Mouse (Mus musculus) heart, postnatal 10 days (tissue): ENCODE data around the gene C77080. TPM values are rescaled to one million over a fixed set of nuclear protein-coding genes. Genes with fewer than 3 reads are reported as not detected.

Experiments used
- DNase-seq, 2 experiments: peaks; one replicate each; pipeline ENCODE4 v3.0.0; 2021
- intact Hi-C: fragments of 180-260 bp; cut with DNase I; formaldehyde crosslinking; loops from one replicate; pipeline ENCODE4 v1.15.1; 2025
- total RNA-seq, 2 experiments: library from RNA; stranded (reverse); gene quantifications; 2 replicates each; pipeline ENCODE4 v1.2.3; 2021

The C77080 gene
- total RNA-seq, 2 experiments from 2014 or later = 4.9 to 5.9 TPM

- DNase-seq = no peak
- intact Hi-C loops = loop anchor here (10.0 kb wide), 1 partner anchor 183 kb away; no protein-coding TSS in a partner anchor
Measured at GRCm38 (mm10) chr4:129271991-129272755, 11.0 kb upstream of the C77080 start.

DNA sequence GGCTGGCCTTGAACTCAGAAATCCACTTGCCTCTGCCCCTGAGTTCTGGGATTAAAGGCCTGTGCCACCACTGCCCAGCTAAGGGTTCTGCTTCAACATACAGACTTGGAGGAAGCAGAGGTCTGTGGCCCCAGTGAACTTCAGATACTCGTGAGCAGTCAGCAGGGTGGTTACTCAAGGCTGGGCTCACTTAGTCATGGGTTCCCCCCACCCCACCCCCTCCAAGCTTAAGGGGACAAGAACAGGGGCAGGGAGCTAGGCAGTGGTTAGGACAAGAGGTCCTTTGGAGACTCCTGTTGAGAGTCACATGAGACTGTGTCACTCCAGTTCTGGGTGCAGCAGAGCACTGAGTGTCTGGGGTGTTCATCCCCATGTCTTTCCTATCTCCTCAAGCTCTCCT is 7.5 kb upstream of the C77080 start:
- intact Hi-C loops = no loop called here

GRCm38 (mm10) chr4:129266821-129267220 is 5.6 kb upstream of the C77080 start:
- intact Hi-C loops = no loop called here
- no peak for DNase-seq

More for the DNA sequence above, 7.5 kb upstream of the C77080 start:
- no peak for DNase-seq

DNA sequence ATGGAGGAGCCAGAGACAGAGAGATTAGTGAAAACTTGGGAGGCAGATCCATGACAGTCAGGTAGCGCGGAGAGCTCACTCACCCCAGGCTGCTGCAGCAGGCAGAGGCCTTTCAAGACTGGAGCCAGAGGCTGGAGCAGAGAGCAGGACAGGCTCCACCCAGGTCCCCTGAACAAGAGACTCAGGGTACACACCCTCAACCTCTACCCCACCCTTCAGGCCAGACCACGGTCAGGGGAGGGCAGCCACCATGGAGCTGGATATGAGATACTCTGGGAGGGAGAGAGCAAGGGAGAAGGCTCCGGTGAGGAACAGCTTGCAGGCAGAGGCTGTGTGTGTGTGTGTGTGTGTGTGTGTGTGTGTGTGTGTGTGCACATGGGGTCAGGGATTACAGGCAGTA is 5.0 kb upstream of the C77080 start:
- intact Hi-C loops = no loop called here
- DNase-seq = no peak

GRCm38 (mm10) chr4:129263225-129264021 is 2.2 kb upstream of the C77080 start:
- DNase-seq = peak; percentile 62 to 65
- intact Hi-C loops = no loop called here

- DNase-seq = peak; percentile 74 to 80
- intact Hi-C loops = no loop called here
Measured at GRCm38 (mm10) chr4:129260678-129261077, 526 bp downstream of the C77080 start.

- DNase-seq = peak; percentile 57 to 64
- intact Hi-C loops = no loop called here
Measured at GRCm38 (mm10) chr4:129259101-129259500, 2.1 kb downstream of the C77080 start.

DNA sequence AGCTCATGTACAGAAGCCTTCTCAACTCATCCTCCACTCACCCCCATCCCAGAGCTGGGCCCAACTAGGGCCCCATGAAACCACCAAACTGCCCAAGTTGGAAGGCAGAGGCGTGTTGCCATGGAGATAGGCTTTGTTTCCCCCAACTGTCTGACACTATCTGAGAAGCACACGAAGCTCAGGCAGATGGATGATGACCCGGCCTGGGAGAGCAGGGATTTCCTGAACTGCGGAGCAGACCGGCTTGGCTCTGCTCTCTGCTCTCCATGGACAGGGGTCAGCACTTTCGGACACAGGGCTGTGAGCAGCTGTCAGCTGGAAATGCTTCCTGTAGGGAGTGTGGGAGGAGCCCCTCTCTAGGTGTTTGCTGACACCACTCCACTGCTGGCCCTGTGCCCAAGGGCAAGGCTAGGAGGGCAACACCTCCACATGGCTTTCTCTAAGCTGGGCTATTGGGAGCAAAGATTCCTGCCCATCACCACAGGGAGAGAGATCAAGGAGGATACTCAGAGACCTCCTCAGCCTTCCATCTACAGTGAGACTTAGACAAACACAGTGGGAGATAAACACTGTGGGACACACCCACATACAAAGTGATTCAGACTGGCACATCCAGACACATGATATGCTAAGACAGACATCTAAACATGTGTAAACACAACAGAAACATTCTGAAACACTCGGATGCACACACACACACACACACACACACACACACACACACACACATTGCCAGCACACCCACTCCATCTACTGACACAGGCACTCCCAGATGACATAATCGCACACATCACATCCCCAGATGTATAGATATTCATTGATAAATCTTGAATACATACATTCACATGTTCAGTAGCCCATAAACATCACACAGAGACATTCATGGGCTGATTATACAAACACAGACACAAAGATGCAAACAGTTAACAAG is 4.5 kb downstream of the C77080 start:
- intact Hi-C loops = no loop called here

GRCm38 (mm10) chr4:129254571-129254970 is 6.6 kb downstream of the C77080 start:
- no peak for DNase-seq
- intact Hi-C loops = no loop called here

More for the DNA sequence above, 4.5 kb downstream of the C77080 start:
- DNase-seq = peak; percentile 66 to 72

DNA sequence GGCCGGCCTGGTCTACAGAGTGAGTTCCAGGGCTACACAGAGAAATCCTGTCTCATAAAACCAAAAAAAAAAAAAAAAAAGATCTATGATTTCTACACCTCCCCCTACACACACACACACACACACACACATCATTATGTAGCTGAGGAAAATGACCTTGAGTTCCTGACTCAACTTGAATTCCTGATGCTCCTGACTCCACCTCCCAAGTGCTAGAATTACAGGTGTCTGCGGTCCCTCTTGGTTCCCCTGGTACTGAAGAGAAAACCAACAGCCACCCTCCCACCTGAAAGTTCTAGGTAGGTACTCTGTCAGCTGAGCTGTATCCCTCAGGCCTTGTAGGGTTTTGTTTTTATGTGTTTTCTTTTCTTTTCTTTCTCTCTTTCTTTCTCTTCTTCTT is 8.7 kb downstream of the C77080 start:
- intact Hi-C loops = no loop called here

DNA sequence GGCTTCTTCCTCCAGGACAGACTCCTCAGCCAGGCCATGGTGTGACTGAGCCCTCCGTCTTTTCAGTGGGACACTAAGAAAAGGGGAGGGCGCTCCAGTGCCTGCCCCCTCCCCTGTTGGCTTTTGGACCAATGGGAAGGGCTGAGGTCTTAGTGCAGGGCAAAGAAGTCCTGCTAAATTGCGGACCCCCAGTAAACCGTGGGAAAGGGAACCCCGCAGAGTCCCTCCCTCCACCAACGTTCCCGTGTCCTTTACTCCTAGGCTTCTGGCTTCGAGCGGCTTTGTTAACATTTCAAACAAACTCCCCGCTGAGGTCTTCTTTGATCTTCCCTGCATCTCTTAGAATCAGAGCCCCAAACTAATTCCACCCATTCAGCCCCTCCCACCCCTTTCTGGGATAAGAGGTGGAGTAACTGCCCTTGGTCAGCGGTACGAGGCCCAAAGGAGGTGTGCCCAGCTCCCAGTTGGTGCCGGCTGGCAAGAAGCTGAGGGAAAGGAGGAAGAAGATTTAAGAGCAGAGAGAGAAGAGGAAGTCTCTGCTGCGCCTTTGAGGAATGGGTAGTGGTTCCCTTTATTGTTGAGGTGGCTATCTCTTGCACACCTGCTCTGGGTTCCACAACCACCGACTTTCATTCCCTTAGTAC is 9.6 kb downstream of the C77080 start:
- intact Hi-C loops = no loop called here
- no peak for DNase-seq

More for the DNA sequence above, 8.7 kb downstream of the C77080 start:
- no peak for DNase-seq

DNA sequence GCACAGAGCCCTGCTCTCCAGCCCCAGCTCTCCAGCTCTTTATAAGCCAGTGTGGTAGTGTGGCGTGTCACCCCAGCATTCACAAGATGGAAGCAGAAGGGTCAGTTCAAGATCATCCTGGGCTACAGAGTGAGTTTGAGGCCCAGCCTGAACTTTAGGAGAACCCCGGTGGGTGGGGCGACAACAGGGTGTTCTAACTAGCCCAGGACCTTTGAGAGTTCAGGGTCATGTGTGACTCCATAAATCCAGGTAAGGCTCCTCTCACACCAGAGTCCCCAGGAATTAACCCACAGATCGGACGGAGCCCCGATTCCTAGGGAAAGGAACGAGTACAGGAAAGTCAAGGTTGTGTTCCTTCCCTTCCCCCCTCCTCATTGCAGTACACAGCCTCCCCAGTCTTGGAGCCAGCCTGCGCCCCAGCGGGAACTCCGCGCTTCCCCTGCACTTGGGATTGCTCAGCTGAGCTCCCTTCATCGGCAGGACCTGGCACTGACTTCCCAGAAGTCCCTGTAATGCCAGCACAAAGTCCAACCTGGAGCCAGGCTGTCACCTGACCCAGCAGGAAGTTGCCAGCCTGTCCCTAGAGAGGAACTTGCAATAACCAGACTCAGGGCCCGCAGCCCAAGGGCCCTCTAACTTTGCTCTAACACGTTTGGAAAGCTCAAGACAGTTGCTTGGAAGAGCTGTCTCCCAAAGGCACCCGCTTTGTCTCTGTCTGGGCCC is 10.3 kb downstream of the C77080 start:
- DNase-seq = peak in 1 of 2 experiments; percentile 55
- intact Hi-C loops = no loop called here

DNA sequence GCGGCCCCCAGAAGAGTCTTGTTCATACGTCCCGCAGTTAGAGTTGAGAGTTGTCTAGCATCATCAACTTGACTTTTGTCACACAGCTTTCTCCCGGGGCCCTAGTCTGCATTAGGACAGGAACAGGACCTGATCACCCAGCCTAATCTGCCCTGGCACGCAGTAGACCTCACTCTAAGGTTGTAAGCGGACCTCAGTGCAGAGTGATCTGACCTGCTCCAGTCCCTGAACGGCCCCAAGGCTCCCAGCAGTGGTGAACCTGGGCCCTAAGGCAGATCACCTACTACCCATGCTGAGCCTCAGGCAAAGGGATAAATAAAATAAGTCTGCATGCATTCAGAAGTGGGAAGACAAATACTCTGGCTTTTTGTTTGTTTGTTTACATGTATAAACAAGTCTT is 11.9 kb downstream of the C77080 start:
- no peak for DNase-seq
- intact Hi-C loops = no loop called here

GRCm38 (mm10) chr4:129248243-129248767 is 12.9 kb downstream of the C77080 start:
- intact Hi-C loops = no loop called here
- DNase-seq = no peak

DNA sequence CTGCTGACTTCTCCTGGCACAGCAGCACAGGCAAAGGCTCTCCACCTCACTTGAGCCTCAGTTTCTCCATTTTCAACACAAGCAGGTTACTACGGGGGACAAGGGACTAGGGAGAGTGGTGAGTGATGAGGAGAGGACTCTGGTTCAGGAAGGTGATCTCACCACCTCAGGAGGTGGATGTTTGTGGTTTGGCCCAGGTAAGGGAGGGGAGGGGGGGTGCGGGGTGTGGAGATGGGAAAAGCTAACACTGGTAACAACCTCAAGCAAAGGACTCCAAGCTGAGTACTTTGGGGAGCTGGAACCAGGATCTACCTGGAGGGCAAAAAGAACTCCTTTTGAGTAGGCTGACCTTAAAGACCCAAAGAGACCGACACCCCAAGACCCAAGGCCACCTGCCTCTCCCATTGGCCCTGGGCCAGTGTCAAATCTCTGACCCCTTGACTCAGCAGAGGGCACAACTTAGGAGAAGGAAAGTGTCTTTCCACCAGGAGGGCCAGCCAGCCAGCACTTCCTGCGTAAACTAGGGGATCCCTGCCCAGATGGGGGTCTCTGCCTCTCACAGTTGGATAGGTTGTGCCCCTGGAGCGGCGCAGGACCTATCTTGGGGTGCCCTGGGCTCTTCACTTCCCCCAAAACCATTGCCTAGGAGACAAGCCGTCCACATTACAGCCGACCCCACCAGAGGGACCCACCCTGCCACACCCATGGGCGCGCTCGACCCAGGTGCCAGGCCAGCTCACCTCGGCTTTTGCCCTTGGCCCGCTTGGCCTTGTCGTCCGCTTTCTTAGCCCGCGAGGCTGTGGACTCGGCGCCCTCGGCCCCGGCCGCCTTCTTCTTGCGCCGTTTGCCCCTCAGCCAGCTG is 13.6 kb downstream of the C77080 start:
- DNase-seq = no peak
- intact Hi-C loops = no loop called here

DNA sequence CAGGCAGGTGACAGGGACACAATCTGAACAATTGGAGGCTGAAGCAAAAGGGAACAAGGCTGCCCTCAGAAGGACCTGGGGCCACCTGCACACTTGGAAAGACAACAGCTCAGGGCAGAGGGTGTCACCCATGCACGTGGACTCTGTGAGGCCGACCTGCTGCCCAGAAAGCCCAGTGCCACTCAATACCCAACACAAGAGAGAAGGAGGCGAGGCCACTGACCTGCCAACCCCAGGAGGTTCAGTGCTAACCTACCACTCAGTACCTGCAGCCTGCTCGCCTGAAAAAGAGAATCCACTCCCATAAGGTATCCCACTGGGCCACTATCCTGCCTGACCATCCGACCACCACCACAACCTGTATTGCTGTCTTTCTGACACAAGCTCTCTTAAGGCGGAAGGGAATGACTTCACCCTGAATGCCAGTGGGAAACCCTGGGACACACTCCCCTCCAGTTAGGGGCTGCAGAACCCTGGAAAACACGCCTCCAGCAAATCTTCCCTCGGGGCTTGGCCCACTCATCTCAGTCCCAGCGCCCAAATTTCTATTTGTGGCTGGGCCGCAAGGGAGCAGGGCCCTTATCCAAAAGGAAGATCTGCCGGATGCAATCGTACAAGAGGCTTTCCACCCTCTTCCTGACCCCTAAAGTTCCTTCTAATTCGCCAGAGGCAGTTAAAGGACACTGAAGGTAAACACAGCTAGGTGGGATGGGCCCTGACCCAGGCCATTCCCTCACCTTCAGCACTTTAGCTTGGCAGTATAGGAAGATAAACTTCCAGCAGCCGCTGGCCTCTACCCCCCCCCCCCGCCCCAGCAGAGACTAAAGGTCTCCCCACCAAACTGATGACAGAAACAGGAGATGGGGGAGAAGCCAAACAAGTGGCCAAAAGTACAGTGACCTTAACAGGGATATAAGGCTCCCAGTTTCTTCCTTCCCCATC is 14.6 kb downstream of the C77080 start:
- intact Hi-C loops = no loop called here
- DNase-seq = no peak

GRCm38 (mm10) chr4:129244802-129245201 is 16.4 kb downstream of the C77080 start:
- DNase-seq = no peak
- intact Hi-C loops = no loop called here
